Mouse (Mus musculus): Measurements from ENCODE around the gene Chic2. TPM values are rescaled to one million over a fixed set of nuclear protein-coding genes. Genes with fewer than 3 reads are reported as not detected.

Gene Chic2
- total RNA-seq (2023) = 10 to 100 TPM; 55.9 to 65.0 TPM

GRCm38 (mm10) chr5:75044310-75044904 lies at the start of gene Chic2:
Chic2 (minus strand) TSS chr5:75044774.

GRCm38 (mm10) chr5:75075383-75075941 lies 30.9 kb upstream of the Chic2 start, which contains the start of gene Gsx2:
Gsx2 (plus strand) TSS chr5:75075601.

Other genes starting within 250 kb of the Chic2 start
- not detected for gene Gsx2, start 30.8 kb upstream of the Chic2 start, total RNA-seq (2023)
- gene Pdgfra, start 107.5 kb upstream of the Chic2 start, total RNA-seq (2023) = not detected

Data from T-cell, adult 66 days (primary cell).